Mouse (Mus musculus) frontal cortex, postnatal 25 days (tissue): ENCODE data around the gene Trpc3.
"Not testable (repeated sequence)": the region's sequence is repeated elsewhere in the genome, so short reads cannot be mapped to it uniquely, and the experiment has no call there.

Experiments used
- DNase-seq, 2 experiments: peaks; one replicate each; pipeline ENCODE4 v3.0.0; 2022; ENCODE audit warnings: low spot score in 2 of 2

Trpc3 gene

GRCm38 (mm10) chr3:36689392-36690291, at the start of gene Trpc3:
Gene Trpc3 (minus strand): TSS chr3:36690167.
- peak; percentile 9 to 13 for DNase-seq

- no peak for DNase-seq
These were observed 48.1 kb upstream of the Trpc3 start for GRCm38 (mm10) chr3:36738071-36738470.

GRCm38 (mm10) chr3:36733075-36733474, 43.1 kb upstream of the Trpc3 start:
- DNase-seq = no peak

- DNase-seq = no peak
These were observed 36.6 kb upstream of the Trpc3 start for GRCm38 (mm10) chr3:36726545-36726944.

- no peak for DNase-seq
These were observed 31.9 kb upstream of the Trpc3 start for GRCm38 (mm10) chr3:36721850-36722249.

- DNase-seq = no peak
These were observed 19.6 kb upstream of the Trpc3 start for GRCm38 (mm10) chr3:36709521-36709920.

- no peak for DNase-seq
These were observed 304 bp upstream of the Trpc3 start for GRCm38 (mm10) chr3:36690292-36690650.

GRCm38 (mm10) chr3:36688874-36689273, 1.1 kb downstream of the Trpc3 start:
- DNase-seq = peak; percentile 35 to 55

- no peak for DNase-seq
These were observed 14.1 kb downstream of the Trpc3 start for GRCm38 (mm10) chr3:36675822-36676221.

GRCm38 (mm10) chr3:36667814-36668213, 22.2 kb downstream of the Trpc3 start:
- DNase-seq = no peak

- DNase-seq = not testable (repeated sequence)
These were observed 44.8 kb downstream of the Trpc3 start for GRCm38 (mm10) chr3:36645245-36645559.

GRCm38 (mm10) chr3:36644554-36645244, 45.3 kb downstream of the Trpc3 start:
- DNase-seq = no peak

GRCm38 (mm10) chr3:36643354-36643753, 46.6 kb downstream of the Trpc3 start:
- DNase-seq = no peak

- peak in 1 of 2 experiments; percentile 28 for DNase-seq
These were observed 47.2 kb downstream of the Trpc3 start for GRCm38 (mm10) chr3:36642736-36643135.

GRCm38 (mm10) chr3:36640787-36641186, 49.2 kb downstream of the Trpc3 start:
- DNase-seq = no peak

- peak; percentile 33 to 45 for DNase-seq
These were observed 54.5 kb downstream of the Trpc3 start for GRCm38 (mm10) chr3:36635449-36635848.

GRCm38 (mm10) chr3:36626803-36627202, 63.2 kb downstream of the Trpc3 start:
- DNase-seq = no peak

- DNase-seq = no peak
These were observed 71.8 kb downstream of the Trpc3 start for GRCm38 (mm10) chr3:36618181-36618580.

- DNase-seq = no peak
These were observed 76.1 kb downstream of the Trpc3 start for GRCm38 (mm10) chr3:36613908-36614255.

- peak; percentile 85 to 91 for DNase-seq
These were observed 76.6 kb downstream of the Trpc3 start, which contains the start of gene Bbs7 for GRCm38 (mm10) chr3:36613202-36613907. Gene Bbs7 (minus strand): TSS chr3:36613477.

GRCm38 (mm10) chr3:36612687-36613086, 77.3 kb downstream of the Trpc3 start:
- peak in 1 of 2 experiments; percentile 7 for DNase-seq
